Mouse (Mus musculus): ENCODE results near the gene Dock3. TPM values are rescaled to one million over a fixed set of nuclear protein-coding genes. Genes with fewer than 3 reads are reported as not detected.

The Dock3 gene
- polyA plus RNA-seq, 2 experiments: 0.11 TPM; not detected in 1

GRCm38 (mm10) chr9:107264731-107265130 is 33.0 kb upstream of the Dock3 start:
- Histone ChIP-seq H3K4me1 (replicated peaks; ENCODE audit: control insufficient read depth in 2 of 2, insufficient read depth in 2 of 2, low read length in 1 of 2) (0 out of 4 replicates have a peak, but pooled peaks cover 0 to 2% of the 10 kb centered on the region in 2 experiments), H3K27me3 (ENCODE audit: control insufficient read depth, insufficient read depth, low read length) (no peaks in the 10 kb centered on the region), H3K27ac (no peak overlapping the region), H3K9me3 (ENCODE audit: control insufficient read depth, low read length) (no peaks in the 10 kb centered on the region), H3K4me3 (ENCODE audit: insufficient read depth in 1 of 2, low read depth in 2 of 2, low read length in 2 of 2) (no peak overlapping the region), H3K4me2 (ENCODE audit: low read depth) (no peak overlapping the region), H3K36me3 (replicated peaks; ENCODE audit: control insufficient read depth, insufficient read depth, low read depth) (no peaks in the 10 kb centered on the region), H3K9ac (replicated peaks) (no peak overlapping the region)
- 47% methylated on average over 3 of the region's 3 CpGs for WGBS (ENCODE audit: insufficient replicate concordance)
- no peak for DNase-seq (ENCODE audit: low read depth in 3 of 3, low spot score in 3 of 3)
- TF ChIP-seq CTCF (IDR thresholded peaks at IDR 0.05; ENCODE audit: low read depth) (no peak), EP300 (IDR thresholded peaks at IDR 0.05; ENCODE audit: low read depth) (no peak)
- no peak for ATAC-seq (ENCODE audit: insufficient read depth)

GRCm38 (mm10) chr9:107263912-107264311 is 32.2 kb upstream of the Dock3 start:
- Histone ChIP-seq H3K27ac (no peak overlapping the region), H3K36me3 (replicated peaks; ENCODE audit: control insufficient read depth, insufficient read depth, low read depth) (no peaks in the 10 kb centered on the region), H3K9me3 (ENCODE audit: control insufficient read depth, low read length) (no peaks in the 10 kb centered on the region), H3K27me3 (ENCODE audit: control insufficient read depth, insufficient read depth, low read length) (no peaks in the 10 kb centered on the region), H3K4me3 (ENCODE audit: insufficient read depth in 1 of 2, low read depth in 2 of 2, low read length in 2 of 2) (no peak overlapping the region), H3K4me2 (ENCODE audit: low read depth) (no peak overlapping the region), H3K4me1 (replicated peaks; ENCODE audit: control insufficient read depth in 2 of 2, insufficient read depth in 2 of 2, low read length in 1 of 2) (0 out of 4 replicates have a peak, but pooled peaks cover 0 to 2% of the 10 kb centered on the region in 2 experiments), H3K9ac (replicated peaks) (no peak overlapping the region)
- no peak for DNase-seq (ENCODE audit: low read depth in 3 of 3, low spot score in 3 of 3)
- no peak for ATAC-seq (ENCODE audit: insufficient read depth)
- TF ChIP-seq EP300 (IDR thresholded peaks at IDR 0.05; ENCODE audit: low read depth) (no peak), CTCF (IDR thresholded peaks at IDR 0.05; ENCODE audit: low read depth) (no peak)
- 70% methylated on average over 5 of the region's 5 CpGs for WGBS (ENCODE audit: insufficient replicate concordance)

- H3K9ac ChIP-seq (replicated peaks): no peak overlapping the region
- H3K4me1 ChIP-seq (replicated peaks; ENCODE audit: control insufficient read depth in 2 of 2, insufficient read depth in 2 of 2, low read length in 1 of 2): no peaks in the 10 kb centered on the region
- H3K36me3 ChIP-seq (replicated peaks; ENCODE audit: control insufficient read depth, insufficient read depth, low read depth): no peaks in the 10 kb centered on the region
- no peak overlapping the region for H3K4me3 ChIP-seq (ENCODE audit: insufficient read depth in 1 of 2, low read depth in 2 of 2, low read length in 2 of 2)
- TF ChIP-seq CTCF (IDR thresholded peaks at IDR 0.05; ENCODE audit: low read depth): no peak
- TF ChIP-seq EP300 (IDR thresholded peaks at IDR 0.05; ENCODE audit: low read depth): no peak
- no peak overlapping the region for H3K4me2 ChIP-seq (ENCODE audit: low read depth)
- H3K27ac ChIP-seq: no peak overlapping the region
- DNase-seq (ENCODE audit: low read depth in 3 of 3, low spot score in 3 of 3) (no peak), ATAC-seq (ENCODE audit: insufficient read depth) (no peak)
- no peaks in the 10 kb centered on the region for H3K27me3 ChIP-seq (ENCODE audit: control insufficient read depth, insufficient read depth, low read length)
- H3K9me3 ChIP-seq (ENCODE audit: control insufficient read depth, low read length): no peaks in the 10 kb centered on the region
- WGBS (ENCODE audit: insufficient replicate concordance): 74% methylated on average over 7 of the region's 7 CpGs
Measured at GRCm38 (mm10) chr9:107262375-107262774, 30.7 kb upstream of the Dock3 start.

GRCm38 (mm10) chr9:107261792-107262191 is 30.1 kb upstream of the Dock3 start:
- no peak overlapping the region for H3K27ac ChIP-seq
- DNase-seq (ENCODE audit: low read depth in 3 of 3, low spot score in 3 of 3) (no peak), ATAC-seq (ENCODE audit: insufficient read depth) (no peak)
- TF ChIP-seq EP300 (IDR thresholded peaks at IDR 0.05; ENCODE audit: low read depth): no peak
- TF ChIP-seq CTCF (IDR thresholded peaks at IDR 0.05; ENCODE audit: low read depth): no peak
- 61% methylated on average over 6 of the region's 6 CpGs for WGBS (ENCODE audit: insufficient replicate concordance)
- H3K27me3 ChIP-seq (ENCODE audit: control insufficient read depth, insufficient read depth, low read length): no peaks in the 10 kb centered on the region
- H3K9ac ChIP-seq (replicated peaks): no peak overlapping the region
- H3K36me3 ChIP-seq (replicated peaks; ENCODE audit: control insufficient read depth, insufficient read depth, low read depth): no peaks in the 10 kb centered on the region
- no peak overlapping the region for H3K4me3 ChIP-seq (ENCODE audit: insufficient read depth in 1 of 2, low read depth in 2 of 2, low read length in 2 of 2)
- no peaks in the 10 kb centered on the region for H3K4me1 ChIP-seq (replicated peaks; ENCODE audit: control insufficient read depth in 2 of 2, insufficient read depth in 2 of 2, low read length in 1 of 2)
- no peak overlapping the region for H3K4me2 ChIP-seq (ENCODE audit: low read depth)
- H3K9me3 ChIP-seq (ENCODE audit: control insufficient read depth, low read length): no peaks in the 10 kb centered on the region

GRCm38 (mm10) chr9:107260836-107261235 is 29.1 kb upstream of the Dock3 start:
- TF ChIP-seq CTCF (IDR thresholded peaks at IDR 0.05; ENCODE audit: low read depth) (no peak), EP300 (IDR thresholded peaks at IDR 0.05; ENCODE audit: low read depth) (no peak)
- no peaks in the 10 kb centered on the region for H3K27me3 ChIP-seq (ENCODE audit: control insufficient read depth, insufficient read depth, low read length)
- no peak overlapping the region for H3K4me2 ChIP-seq (ENCODE audit: low read depth)
- H3K27ac ChIP-seq: no peak overlapping the region
- H3K36me3 ChIP-seq (replicated peaks; ENCODE audit: control insufficient read depth, insufficient read depth, low read depth): no peaks in the 10 kb centered on the region
- no peak overlapping the region for H3K4me3 ChIP-seq (ENCODE audit: insufficient read depth in 1 of 2, low read depth in 2 of 2, low read length in 2 of 2)
- DNase-seq (ENCODE audit: low read depth in 3 of 3, low spot score in 3 of 3) (no peak), ATAC-seq (ENCODE audit: insufficient read depth) (no peak)
- no peak overlapping the region for H3K9ac ChIP-seq (replicated peaks)
- no peaks in the 10 kb centered on the region for H3K9me3 ChIP-seq (ENCODE audit: control insufficient read depth, low read length)
- H3K4me1 ChIP-seq (replicated peaks; ENCODE audit: control insufficient read depth in 2 of 2, insufficient read depth in 2 of 2, low read length in 1 of 2): no peaks in the 10 kb centered on the region
- WGBS (ENCODE audit: insufficient replicate concordance): 27% methylated on average over 8 of the region's 8 CpGs

Measured in liver, embryonic 14.5 days (tissue).